Mouse (Mus musculus) small intestine, adult 10 weeks (tissue): ENCODE data around the gene Nipal4. TPM values are rescaled to one million over a fixed set of nuclear protein-coding genes. Genes with fewer than 3 reads are reported as not detected.

Experiments used
- polyA plus RNA-seq: library from polyadenylated mRNA; stranded (reverse); fragments of 350-450 nt; fragmentation: Illumina TruSeq; extraction: RNeasy Lipid Tissue Mini Kit (QIAGEN cat#74804); gene quantifications from one replicate; pipeline ENCODE4 v1.2.3, GENCODE M21; 2014; ENCODE audit warnings: low replicate concordance

The Nipal4 gene
- 0.19 TPM for polyA plus RNA-seq

DNA sequence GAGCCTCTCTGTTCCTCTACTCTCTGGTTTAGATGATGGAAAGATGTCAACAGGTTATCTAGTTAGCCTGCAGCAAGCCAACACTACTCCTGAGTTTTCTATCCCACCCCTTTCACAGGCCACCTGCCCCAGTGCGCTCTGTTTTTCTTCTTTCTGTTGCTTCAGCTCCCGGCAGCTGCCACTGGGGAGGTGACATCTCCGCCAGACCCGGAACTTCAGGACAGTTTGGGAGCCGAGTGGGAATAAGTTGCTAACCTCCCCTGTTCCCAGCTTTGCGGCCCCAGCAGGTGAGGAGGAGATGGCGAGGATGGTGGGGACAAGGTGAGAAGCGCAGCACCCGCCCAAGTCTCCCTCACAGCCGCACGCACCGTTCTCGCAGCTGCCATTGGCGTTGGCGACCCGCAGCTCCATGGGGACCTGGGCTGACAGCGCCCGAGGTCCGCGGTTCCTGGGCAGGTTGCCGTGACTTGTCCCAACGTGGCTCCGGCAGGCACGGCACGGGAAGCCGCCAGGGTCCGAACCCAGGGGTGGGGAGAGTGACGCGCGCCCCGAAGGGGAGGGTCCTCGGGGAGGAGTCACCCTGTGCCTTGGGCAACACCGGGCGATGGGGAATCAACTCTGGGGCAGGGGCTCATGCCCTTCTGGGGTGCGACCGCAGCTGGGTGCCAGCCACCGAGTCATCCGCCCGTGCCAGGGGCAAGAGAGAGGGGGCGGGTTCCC, at the start of gene Nipal4:
TSS of gene Nipal4 (minus strand) at position 643 of the 720 bp plus-strand sequence.

Other genes with a start within 250 kb of the Nipal4 start
- gene Lsm11, start 221.6 kb downstream of the Nipal4 start, polyA plus RNA-seq, result 1.4 TPM
- gene Thg1l, start 211.0 kb downstream of the Nipal4 start, polyA plus RNA-seq, result 3.7 TPM
- not detected for gene Sox30, start 186.2 kb downstream of the Nipal4 start, polyA plus RNA-seq
- 1.4 TPM for gene Gm12166, start 114.2 kb downstream of the Nipal4 start, polyA plus RNA-seq
- gene Adam19, start 110.5 kb downstream of the Nipal4 start, polyA plus RNA-seq, result 6.7 TPM
- gene Fndc9, start 69.0 kb upstream of the Nipal4 start, polyA plus RNA-seq, result not detected
- 3.7 TPM for gene Cyfip2, start 146.4 kb upstream of the Nipal4 start, polyA plus RNA-seq
- gene Itk, start 223.0 kb upstream of the Nipal4 start, polyA plus RNA-seq, result 1.1 TPM
- gene Fam71b, start 230.1 kb upstream of the Nipal4 start, polyA plus RNA-seq, result not detected